Mouse (Mus musculus): ENCODE measurements at regions not wholly inside any gene's neighbourhood (a gene's known extent, or its start where the extent isn't known, plus 50 kb on each side); places are given as distances from the start of the nearest gene placed in this dataset.
"Not testable (repeated sequence)": the region's sequence is repeated elsewhere in the genome, so short reads cannot be mapped to it uniquely, and the experiment has no call there.

- DNase-seq = no peak
Measured at GRCm38 (mm10) chr2:44513080-44513724, 414.3 kb downstream of the Gtdc1 start.

- DNase-seq = no peak
Measured at GRCm38 (mm10) chr2:44512334-44512733, 415.1 kb downstream of the Gtdc1 start.

- DNase-seq = no peak
Measured at GRCm38 (mm10) chr2:44509101-44509500, 418.4 kb downstream of the Gtdc1 start.

- peak; percentile 33 for DNase-seq
Measured at GRCm38 (mm10) chr2:44504273-44504672, 423.2 kb downstream of the Gtdc1 start.

- DNase-seq = not testable (repeated sequence)
Measured at GRCm38 (mm10) chr2:44490806-44491205, 436.7 kb downstream of the Gtdc1 start.

GRCm38 (mm10) chr2:44490230-44490629 lies 437.2 kb downstream of the Gtdc1 start:
- no peak for DNase-seq

GRCm38 (mm10) chr2:44485880-44486279 lies 441.6 kb downstream of the Gtdc1 start:
- no peak for DNase-seq

- no peak for DNase-seq
Measured at GRCm38 (mm10) chr2:44479746-44480145, 447.7 kb downstream of the Gtdc1 start.

- DNase-seq = no peak
Measured at GRCm38 (mm10) chr2:44475456-44475855, 452.0 kb downstream of the Gtdc1 start.

- no peak for DNase-seq
Measured at GRCm38 (mm10) chr2:44474653-44475052, 452.8 kb downstream of the Gtdc1 start.

- no peak for DNase-seq
Measured at GRCm38 (mm10) chr2:44471381-44471780, 456.1 kb downstream of the Gtdc1 start.

GRCm38 (mm10) chr2:44470953-44471352 lies 456.5 kb downstream of the Gtdc1 start:
- no peak for DNase-seq

GRCm38 (mm10) chr2:44464631-44465030 lies 462.8 kb downstream of the Gtdc1 start:
- DNase-seq = no peak

GRCm38 (mm10) chr2:44462619-44463329 lies 464.7 kb downstream of the Gtdc1 start:
- DNase-seq = no peak

GRCm38 (mm10) chr2:44461289-44462250 lies 465.9 kb downstream of the Gtdc1 start:
- DNase-seq = no peak

- DNase-seq = no peak
Measured at GRCm38 (mm10) chr2:44449471-44449870, 478.0 kb downstream of the Gtdc1 start.

Data from kidney, adult 18-20 months (tissue).